Mouse (Mus musculus): ENCODE measurements around the gene Uba5. TPM values are rescaled to one million over a fixed set of nuclear protein-coding genes. Genes with fewer than 3 reads are reported as not detected.

The Uba5 gene
- 61.3 and 62.6 TPM in 2 replicates for polyA plus RNA-seq (2016; fragmentation: Nextera tagmentation; extraction: Ambion mirVana)

- H3K4me3 ChIP-seq (replicated peaks): peak within 1 kb of the TSS; percentile 87
- H3K4me2 ChIP-seq: peak within 1 kb of the TSS; percentile 93
- H3K9me3 ChIP-seq: no peaks in the 10 kb centered on the region
- H3K9ac ChIP-seq: peak within 1 kb of the TSS; percentile 81
- H3K27me3 ChIP-seq: no peaks in the 10 kb centered on the region
- peak; percentile 81 for ATAC-seq (ENCODE audit: low FRiP score)
- H3K4me1 ChIP-seq: peaks cover 26% of the 10 kb centered on the region
- H3K36me3 ChIP-seq (replicated peaks): peaks cover 22% of the 10 kb centered on the region
- under 1% methylated on average over 59 of the region's 59 CpGs for WGBS
- peak within 1 kb of the TSS; percentile 48; the same call in 1 of the 2 replicates for H3K27ac ChIP-seq
Observed at GRCm38 (mm10) chr9:104062430-104063243, at the start of gene Uba5. Gene Uba5 (minus strand): TSS chr9:104063134.

GRCm38 (mm10) chr9:104109151-104109550 is 46.2 kb upstream of the Uba5 start:
- H3K4me3 ChIP-seq (replicated peaks): no peak overlapping the region
- H3K27ac ChIP-seq: no peak overlapping the region
- no peak for ATAC-seq (ENCODE audit: low FRiP score)
- H3K9ac ChIP-seq: no peak overlapping the region
- H3K27me3 ChIP-seq: no peaks in the 10 kb centered on the region
- H3K4me1 ChIP-seq: no peaks in the 10 kb centered on the region
- H3K36me3 ChIP-seq (replicated peaks): no peaks in the 10 kb centered on the region
- 90% methylated on average over 5 of the region's 5 CpGs for WGBS
- no peak overlapping the region for H3K4me2 ChIP-seq
- no peaks in the 10 kb centered on the region for H3K9me3 ChIP-seq

- 62% methylated on average over 2 of the region's 2 CpGs for WGBS
- no peak overlapping the region for H3K9ac ChIP-seq
- H3K4me2 ChIP-seq: no peak overlapping the region
- H3K36me3 ChIP-seq (replicated peaks): no peaks in the 10 kb centered on the region
- no peaks in the 10 kb centered on the region for H3K4me1 ChIP-seq
- no peak for ATAC-seq (ENCODE audit: low FRiP score)
- no peaks in the 10 kb centered on the region for H3K27me3 ChIP-seq
- H3K27ac ChIP-seq: no peak overlapping the region
- no peak overlapping the region for H3K4me3 ChIP-seq (replicated peaks)
- no peaks in the 10 kb centered on the region for H3K9me3 ChIP-seq
Observed at GRCm38 (mm10) chr9:104108571-104109143, 45.7 kb upstream of the Uba5 start.

GRCm38 (mm10) chr9:104107482-104107881 is 44.5 kb upstream of the Uba5 start:
- H3K9ac ChIP-seq: no peak overlapping the region
- H3K27me3 ChIP-seq: no peaks in the 10 kb centered on the region
- no peak for ATAC-seq (ENCODE audit: low FRiP score)
- H3K9me3 ChIP-seq: no peaks in the 10 kb centered on the region
- H3K4me1 ChIP-seq: no peaks in the 10 kb centered on the region; the same call in 1 of the 2 replicates
- H3K36me3 ChIP-seq (replicated peaks): no peaks in the 10 kb centered on the region
- no peak overlapping the region for H3K27ac ChIP-seq
- WGBS: 82% methylated on average over 6 of the region's 6 CpGs
- no peak overlapping the region for H3K4me2 ChIP-seq
- no peak overlapping the region for H3K4me3 ChIP-seq (replicated peaks)

- H3K36me3 ChIP-seq (replicated peaks): no peaks in the 10 kb centered on the region
- 81% methylated on average over 9 of the region's 9 CpGs for WGBS
- H3K9me3 ChIP-seq: no peaks in the 10 kb centered on the region
- ATAC-seq (ENCODE audit: low FRiP score): no peak
- H3K27me3 ChIP-seq: no peaks in the 10 kb centered on the region
- no peak overlapping the region for H3K27ac ChIP-seq
- no peaks in the 10 kb centered on the region; the same call in 1 of the 2 replicates for H3K4me1 ChIP-seq
- no peak overlapping the region for H3K9ac ChIP-seq
- H3K4me3 ChIP-seq (replicated peaks): no peak overlapping the region
- H3K4me2 ChIP-seq: no peak overlapping the region
Observed at GRCm38 (mm10) chr9:104106930-104107329, 44.0 kb upstream of the Uba5 start.

GRCm38 (mm10) chr9:104104986-104105385 is 42.1 kb upstream of the Uba5 start:
- Histone ChIP-seq H3K4me1 (no peaks in the 10 kb centered on the region; the same call in 1 of the 2 replicates), H3K9me3 (no peaks in the 10 kb centered on the region), H3K27me3 (no peaks in the 10 kb centered on the region), H3K4me3 (replicated peaks) (no peak overlapping the region), H3K9ac (no peak overlapping the region), H3K4me2 (no peak overlapping the region), H3K27ac (no peak overlapping the region), H3K36me3 (replicated peaks) (no peaks in the 10 kb centered on the region)
- no peak for ATAC-seq (ENCODE audit: low FRiP score)
- WGBS: 89% methylated on average over 2 of the region's 2 CpGs

- Histone ChIP-seq H3K9me3 (no peaks in the 10 kb centered on the region), H3K27ac (no peak overlapping the region), H3K36me3 (replicated peaks) (no peaks in the 10 kb centered on the region), H3K9ac (no peak overlapping the region), H3K4me2 (no peak overlapping the region), H3K4me3 (replicated peaks) (no peak overlapping the region), H3K27me3 (no peaks in the 10 kb centered on the region), H3K4me1 (no peaks in the 10 kb centered on the region; the same call in 1 of the 2 replicates)
- no peak for ATAC-seq (ENCODE audit: low FRiP score)
- 28% methylated on average over 2 of the region's 2 CpGs for WGBS
Observed at GRCm38 (mm10) chr9:104102901-104103300, 40.0 kb upstream of the Uba5 start.

- Histone ChIP-seq H3K27me3 (no peaks in the 10 kb centered on the region), H3K9me3 (no peaks in the 10 kb centered on the region), H3K27ac (no peak overlapping the region), H3K36me3 (replicated peaks) (no peaks in the 10 kb centered on the region), H3K4me1 (no peaks in the 10 kb centered on the region; the same call in 1 of the 2 replicates), H3K4me2 (no peak overlapping the region), H3K4me3 (replicated peaks) (no peak overlapping the region), H3K9ac (no peak overlapping the region)
- 29% methylated on average over 6 of the region's 6 CpGs for WGBS
- ATAC-seq (ENCODE audit: low FRiP score): no peak
Observed at GRCm38 (mm10) chr9:104102301-104102700, 39.4 kb upstream of the Uba5 start.

GRCm38 (mm10) chr9:104101458-104101857 is 38.5 kb upstream of the Uba5 start:
- no peak overlapping the region for H3K27ac ChIP-seq
- H3K9ac ChIP-seq: no peak overlapping the region
- no peaks in the 10 kb centered on the region for H3K36me3 ChIP-seq (replicated peaks)
- H3K27me3 ChIP-seq: no peaks in the 10 kb centered on the region
- no peaks in the 10 kb centered on the region for H3K9me3 ChIP-seq
- ATAC-seq (ENCODE audit: low FRiP score): no peak
- 29% methylated on average over 3 of the region's 3 CpGs for WGBS
- H3K4me2 ChIP-seq: no peak overlapping the region
- no peaks in the 10 kb centered on the region; the same call in 1 of the 2 replicates for H3K4me1 ChIP-seq
- no peak overlapping the region for H3K4me3 ChIP-seq (replicated peaks)

- no peaks in the 10 kb centered on the region for H3K9me3 ChIP-seq
- no peak overlapping the region for H3K4me2 ChIP-seq
- H3K4me1 ChIP-seq: no peaks in the 10 kb centered on the region; the same call in 1 of the 2 replicates
- H3K27ac ChIP-seq: no peak overlapping the region
- H3K27me3 ChIP-seq: no peaks in the 10 kb centered on the region
- no peaks in the 10 kb centered on the region for H3K36me3 ChIP-seq (replicated peaks)
- no peak for ATAC-seq (ENCODE audit: low FRiP score)
- H3K4me3 ChIP-seq (replicated peaks): no peak overlapping the region
- WGBS: 58% methylated on average over 7 of the region's 7 CpGs
- no peak overlapping the region for H3K9ac ChIP-seq
Observed at GRCm38 (mm10) chr9:104100822-104101221, 37.9 kb upstream of the Uba5 start.

GRCm38 (mm10) chr9:104099060-104099459 is 36.1 kb upstream of the Uba5 start:
- no peak overlapping the region for H3K4me2 ChIP-seq
- H3K36me3 ChIP-seq (replicated peaks): no peaks in the 10 kb centered on the region
- no peak overlapping the region for H3K4me3 ChIP-seq (replicated peaks)
- no peak overlapping the region for H3K27ac ChIP-seq
- H3K27me3 ChIP-seq: no peaks in the 10 kb centered on the region
- no peak for ATAC-seq (ENCODE audit: low FRiP score)
- no peaks in the 10 kb centered on the region for H3K9me3 ChIP-seq
- no peak overlapping the region for H3K9ac ChIP-seq
- H3K4me1 ChIP-seq: no peaks in the 10 kb centered on the region; the same call in 1 of the 2 replicates
- 94% methylated on average over 11 of the region's 11 CpGs for WGBS

GRCm38 (mm10) chr9:104098256-104098655 is 35.3 kb upstream of the Uba5 start:
- Histone ChIP-seq H3K27ac (no peak overlapping the region), H3K27me3 (no peaks in the 10 kb centered on the region), H3K9me3 (no peaks in the 10 kb centered on the region), H3K36me3 (replicated peaks) (no peaks in the 10 kb centered on the region), H3K4me2 (no peak overlapping the region), H3K4me1 (no peaks in the 10 kb centered on the region; the same call in 1 of the 2 replicates), H3K9ac (no peak overlapping the region), H3K4me3 (replicated peaks) (no peak overlapping the region)
- no peak for ATAC-seq (ENCODE audit: low FRiP score)
- 82% methylated on average over 5 of the region's 5 CpGs for WGBS
